31 mouse cellular contexts compared by ENCODE assay signal in genomic region chr11:37226943-37227342, GRCm38 (mm10). TPM values are rescaled to one million over a fixed set of nuclear protein-coding genes. Genes with fewer than 3 reads are reported as not detected.
"Had no signal": no experiment of that assay in that cellular context is flagged by ENCODE, and none has a peak within 500 bp of the region (broad histone marks: within the 10 kb centered on the region; RNA-seq: fewer than 3 reads in every experiment).

No protein-coding gene starts in this region.

- H3K27ac ChIP-seq: embryonic facial prominence, embryonic 10.5 days; embryonic facial prominence, embryonic 12.5 days; embryonic facial prominence, embryonic 13.5 days; embryonic facial prominence, embryonic 15.5 days; forebrain, embryonic 10.5 days; forebrain, embryonic 12.5 days; forebrain, embryonic 13.5 days; forebrain, embryonic 15.5 days; gastrocnemius, adult 2 months had no signal

- H3K4me3 ChIP-seq: embryonic facial prominence, embryonic 10.5 days; embryonic facial prominence, embryonic 12.5 days; embryonic facial prominence, embryonic 13.5 days; embryonic facial prominence, embryonic 15.5 days; erythroblast, embryonic 14.5 days; forebrain, embryonic 10.5 days; forebrain, embryonic 12.5 days; forebrain, embryonic 13.5 days; forebrain, embryonic 15.5 days; gastrocnemius, adult 2 months had no signal

- H3K9me3 ChIP-seq: embryonic facial prominence, embryonic 10.5 days; embryonic facial prominence, embryonic 12.5 days; embryonic facial prominence, embryonic 13.5 days; embryonic facial prominence, embryonic 15.5 days; forebrain, embryonic 10.5 days; forebrain, embryonic 12.5 days; forebrain, embryonic 13.5 days; forebrain, embryonic 15.5 days had no signal

- H3K9ac ChIP-seq: embryonic facial prominence, embryonic 12.5 days; embryonic facial prominence, embryonic 13.5 days; embryonic facial prominence, embryonic 15.5 days; forebrain, embryonic 12.5 days; forebrain, embryonic 13.5 days; forebrain, embryonic 15.5 days; forebrain, postnatal 0 days had no signal

- H3K27me3 ChIP-seq: embryonic facial prominence, embryonic 12.5 days; embryonic facial prominence, embryonic 15.5 days; forebrain, embryonic 15.5 days had no signal

- H3K4me1 ChIP-seq: embryonic facial prominence, embryonic 10.5 days; embryonic facial prominence, embryonic 12.5 days; embryonic facial prominence, embryonic 13.5 days; embryonic facial prominence, embryonic 15.5 days; forebrain, embryonic 10.5 days; forebrain, embryonic 12.5 days; forebrain, embryonic 13.5 days; forebrain, embryonic 15.5 days had no signal

- H3K4me2 ChIP-seq: embryonic facial prominence, embryonic 12.5 days; embryonic facial prominence, embryonic 13.5 days; embryonic facial prominence, embryonic 15.5 days; forebrain, embryonic 12.5 days; forebrain, embryonic 13.5 days; forebrain, embryonic 15.5 days had no signal

- H3K36me3 ChIP-seq: embryonic facial prominence, embryonic 10.5 days; embryonic facial prominence, embryonic 12.5 days; embryonic facial prominence, embryonic 13.5 days; embryonic facial prominence, embryonic 15.5 days; forebrain, embryonic 10.5 days; forebrain, embryonic 12.5 days; forebrain, embryonic 15.5 days had no signal

- DNase-seq: cerebellum, adult 18-20 months; cerebellum, adult 2 months; cerebellum, adult 8-10 months; cerebellum, adult 9-10 months; cerebellum, adult 9-11 months; cerebellum, postnatal 10 days; cerebellum, postnatal 14 days; cerebellum, postnatal 25 days; cerebellum, postnatal 36 days; embryo, embryonic 11 days; forebrain, postnatal 0 days; gastrocnemius, adult 2 months; gastrocnemius, postnatal 10 days; gastrocnemius, postnatal 14 days; gastrocnemius, postnatal 25 days; gastrocnemius, postnatal 36 days; heart, adult 11 months; heart, adult 18-20 months had no signal

- ATAC-seq: forebrain, embryonic 13.5 days; forebrain, embryonic 14.5 days; forebrain, embryonic 15.5 days; forebrain, embryonic 16.5 days; forebrain, postnatal 0 days had no signal

RNA-seq across cellular contexts. Expression of gene Tenm2, which starts 8.8 kb away (rescaled TPM):
- total RNA-seq: common myeloid progenitor, adult 5-6 weeks; granulocyte monocyte progenitor cell, adult 5-6 weeks had no signal
